Mouse (Mus musculus) heart, adult 2 months (tissue): Measurements from ENCODE around the gene Tnnc1. TPM values are rescaled to one million over a fixed set of nuclear protein-coding genes. Genes with fewer than 3 reads are reported as not detected.

Source experiments
- DNase-seq, 2 experiments: peaks; one replicate each; pipeline ENCODE4 v3.0.0; 2021
- H3K27ac ChIP-seq: fragments of 200-600 bp; 2 replicates; pipeline ENCODE4 v1.8.1; 2022
- H3K27me3 ChIP-seq: fragments of 200-500 bp; 2 replicates; pipeline ENCODE4 v1.6.1; 2012; ENCODE audit warnings: mild to moderate bottlenecking, low read length, inconsistent platforms, mixed read lengths; ENCODE audit not compliant: control insufficient read depth, insufficient read depth
- H3K36me3 ChIP-seq: fragments of 200-500 bp; 2 replicates; pipeline ENCODE4 v1.6.1; 2012; ENCODE audit warnings: low read length, inconsistent platforms; ENCODE audit not compliant: control insufficient read depth, insufficient read depth
- H3K4me1 ChIP-seq: fragments of 200-500 bp; 2 replicates; pipeline ENCODE4 v1.6.1; 2011; ENCODE audit warnings: low read length; ENCODE audit not compliant: control insufficient read depth, insufficient read depth
- H3K4me3 ChIP-seq: fragments of 200-600 bp; 2 replicates; pipeline ENCODE4 v1.8.1; 2022
- H3K79me2 ChIP-seq: fragments of 200-500 bp; replicated peaks from 2 replicates; pipeline ENCODE4 v1.6.1; 2012; ENCODE audit warnings: mild to moderate bottlenecking, inconsistent platforms, low read length, moderate library complexity, mixed read lengths; ENCODE audit not compliant: control insufficient read depth, insufficient read depth
- H3K9ac ChIP-seq: fragments of 200-500 bp; 2 replicates; pipeline ENCODE4 v1.6.1; 2012; ENCODE audit warnings: low read depth, mild to moderate bottlenecking, control low read depth, inconsistent platforms, low read length, mixed read lengths
- CTCF ChIP-seq: fragments of 200-600 bp; IDR thresholded peaks from 2 replicates; pipeline ENCODE4 v1.8.1; 2022; ENCODE audit warnings: antibody characterized with exemption, mild to moderate bottlenecking, moderate library complexity
- EP300 ChIP-seq: fragments of 200-500 bp; IDR thresholded peaks from 2 replicates; pipeline ENCODE4 v1.6.1; 2011; ENCODE audit warnings: low read depth, low read length, control low read depth; ENCODE audit not compliant: insufficient read depth
- POLR2A ChIP-seq: fragments of 200-500 bp; IDR thresholded peaks from 2 replicates; pipeline ENCODE4 v1.6.1; 2011; ENCODE audit warnings: mild to moderate bottlenecking, low read depth, low read length, control low read depth; ENCODE audit not compliant: insufficient read depth
- WGBS: fragments of 180-500 bp; shearing (Covaris S2); methylation state at CpG from one replicate; pipeline ENCODE4 v1.1.7; 2018; 5-methylcytosine and 5-hydroxymethylcytosine counted together
- intact Hi-C: fragments of 180-260 bp; cut with DNase I; formaldehyde crosslinking; loops from one replicate; pipeline ENCODE4 v1.15.1; 2025
- polyA plus RNA-seq: library from polyadenylated mRNA; depleted of rRNA; stranded (reverse); fragments of >200 nt; gene quantifications from 2 replicates; pipeline ENCODE4 v1.2.3, GENCODE M21; 2012
- total RNA-seq, 2 experiments: library from RNA; stranded (reverse); gene quantifications; 2 replicates each; pipeline ENCODE4 v1.2.3; 2021

Gene Tnnc1
- total and polyA plus RNA-seq, 3 experiments = 4,851 to 5,508 (median 5,084) TPM

DNA sequence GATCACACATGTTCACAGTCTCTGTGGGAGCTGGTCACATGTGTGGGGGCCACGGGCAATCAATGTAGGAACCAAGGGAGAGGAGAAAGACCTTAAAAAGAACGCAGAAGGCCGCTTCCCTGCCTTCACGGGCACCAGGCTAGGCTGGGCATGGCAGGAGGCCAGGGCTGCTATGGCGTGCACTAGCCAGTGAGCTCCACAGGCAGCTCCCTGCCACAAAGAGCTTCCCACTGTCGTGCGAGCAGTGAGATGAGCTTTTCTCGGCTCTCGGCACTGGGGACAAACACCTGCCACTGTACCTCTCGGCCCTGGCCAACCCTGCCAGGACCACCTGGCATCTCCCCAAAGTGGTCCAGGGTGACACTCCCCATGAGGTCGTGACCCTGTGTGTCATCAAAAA, 36.7 kb upstream of the Tnnc1 start:
- Histone ChIP-seq H3K27ac (no peak overlapping the region; the same call in 1 of the 2 replicates), H3K4me1 (peaks cover 6% of the 10 kb centered on the region), H3K79me2 (no peaks in the 10 kb centered on the region), H3K4me3 (no peak overlapping the region), H3K36me3 (peaks cover 3% of the 10 kb centered on the region; the same call in 1 of the 2 replicates), H3K9ac (no peak overlapping the region), H3K27me3 (no peaks in the 10 kb centered on the region)
- TF ChIP-seq EP300 (no peak), CTCF (no peak), POLR2A (no peak)
- WGBS = 71% methylated on average over 11 of the region's 11 CpGs
- no peak for DNase-seq
- intact Hi-C loops = no loop called here

DNA sequence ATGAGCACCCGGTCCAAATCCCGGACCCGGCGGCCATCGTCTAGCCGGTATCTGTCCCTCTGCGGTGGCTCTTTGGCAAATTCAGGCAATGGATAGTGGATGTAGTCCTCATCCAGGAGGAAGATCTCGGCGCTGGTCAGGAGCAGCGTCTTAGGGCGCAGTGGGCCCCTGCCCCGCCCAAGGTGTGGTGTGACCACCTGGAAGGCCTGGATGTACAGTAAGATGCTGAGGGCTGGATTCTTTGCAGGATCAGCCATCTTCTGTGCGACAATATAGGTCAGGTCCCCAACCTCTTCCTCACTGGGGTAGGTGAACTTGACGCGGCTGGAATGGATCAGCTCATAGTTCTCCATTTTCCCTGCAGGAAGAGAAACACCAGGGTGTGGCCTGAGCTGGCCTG, 36.3 kb upstream of the Tnnc1 start:
- WGBS = 92% methylated on average over 15 of the region's 15 CpGs
- H3K9ac ChIP-seq = no peak overlapping the region
- no peak for TF ChIP-seq EP300
- no peak for TF ChIP-seq CTCF
- TF ChIP-seq POLR2A = no peak
- no peak overlapping the region; the same call in 1 of the 2 replicates for H3K27ac ChIP-seq
- H3K36me3 ChIP-seq = peaks cover 3% of the 10 kb centered on the region; the same call in 1 of the 2 replicates
- H3K4me1 ChIP-seq = peaks cover 6% of the 10 kb centered on the region
- no peak overlapping the region for H3K4me3 ChIP-seq
- H3K79me2 ChIP-seq = no peaks in the 10 kb centered on the region
- DNase-seq = no peak
- H3K27me3 ChIP-seq = no peaks in the 10 kb centered on the region
- intact Hi-C loops = no loop called here

GRCm38 (mm10) chr14:31172781-31173455, 35.2 kb upstream of the Tnnc1 start:
- H3K79me2 ChIP-seq = no peaks in the 10 kb centered on the region
- intact Hi-C loops = no loop called here
- 26% methylated on average over 18 of the region's 18 CpGs for WGBS
- H3K27ac ChIP-seq = no peak overlapping the region; the same call in 1 of the 2 replicates
- DNase-seq = peak in 1 of 2 experiments; percentile 64
- peaks cover 6% of the 10 kb centered on the region for H3K4me1 ChIP-seq
- H3K27me3 ChIP-seq = no peaks in the 10 kb centered on the region
- no peak overlapping the region for H3K4me3 ChIP-seq
- TF ChIP-seq POLR2A (no peak), EP300 (no peak), CTCF (no peak)
- peaks cover 3% of the 10 kb centered on the region; the same call in 1 of the 2 replicates for H3K36me3 ChIP-seq
- H3K9ac ChIP-seq = no peak overlapping the region

DNA sequence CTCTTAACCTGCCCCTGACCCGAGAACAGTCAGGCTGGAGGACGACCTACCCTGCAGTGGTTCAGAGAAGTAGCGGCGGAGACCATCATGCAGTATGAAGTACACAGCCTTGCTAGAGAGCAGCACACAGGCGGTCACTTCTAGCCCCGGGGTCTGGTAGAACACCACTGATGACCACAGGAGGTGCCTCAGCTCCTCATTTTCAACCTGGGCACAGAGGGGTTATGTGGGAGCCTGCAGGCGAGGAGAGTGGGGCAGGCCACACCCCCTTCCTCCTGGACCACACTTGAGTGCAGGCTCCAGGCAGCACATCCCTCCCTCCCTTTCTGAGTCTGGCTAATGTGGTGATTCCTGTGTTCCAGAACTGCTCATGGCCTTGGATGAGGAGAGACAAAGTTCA, 34.6 kb upstream of the Tnnc1 start:
- H3K27ac ChIP-seq = no peak overlapping the region; the same call in 1 of the 2 replicates
- DNase-seq = no peak
- no peak overlapping the region for H3K9ac ChIP-seq
- H3K4me3 ChIP-seq = no peak overlapping the region
- TF ChIP-seq POLR2A (no peak), EP300 (no peak), CTCF (no peak)
- peaks cover 3% of the 10 kb centered on the region; the same call in 1 of the 2 replicates for H3K36me3 ChIP-seq
- peaks cover 6% of the 10 kb centered on the region for H3K4me1 ChIP-seq
- H3K27me3 ChIP-seq = no peaks in the 10 kb centered on the region
- no peaks in the 10 kb centered on the region for H3K79me2 ChIP-seq
- WGBS = 65% methylated on average over 7 of the region's 7 CpGs
- intact Hi-C loops = no loop called here

GRCm38 (mm10) chr14:31177287-31177686, 30.8 kb upstream of the Tnnc1 start:
- no peak overlapping the region for H3K27ac ChIP-seq
- WGBS = 60% methylated on average over 16 of the region's 16 CpGs
- intact Hi-C loops = no loop called here

GRCm38 (mm10) chr14:31177715-31178114, 30.4 kb upstream of the Tnnc1 start:
- 78% methylated on average over 5 of the region's 5 CpGs for WGBS
- no peak for TF ChIP-seq POLR2A
- TF ChIP-seq EP300 = no peak
- no peak for TF ChIP-seq CTCF
- no peaks in the 10 kb centered on the region for H3K27me3 ChIP-seq
- H3K36me3 ChIP-seq = peaks cover 3% of the 10 kb centered on the region; the same call in 1 of the 2 replicates
- H3K27ac ChIP-seq = no peak overlapping the region
- H3K9ac ChIP-seq = no peak overlapping the region
- H3K79me2 ChIP-seq = no peaks in the 10 kb centered on the region
- H3K4me3 ChIP-seq = no peak overlapping the region
- intact Hi-C loops = no loop called here
- peaks cover 11% of the 10 kb centered on the region for H3K4me1 ChIP-seq
- no peak for DNase-seq

More at GRCm38 (mm10) chr14:31177287-31177686, 30.8 kb upstream of the Tnnc1 start:
- no peak for TF ChIP-seq EP300
- TF ChIP-seq CTCF = no peak
- TF ChIP-seq POLR2A = no peak
- Histone ChIP-seq H3K4me1 (peaks cover 9% of the 10 kb centered on the region), H3K79me2 (no peaks in the 10 kb centered on the region), H3K27me3 (no peaks in the 10 kb centered on the region), H3K4me3 (no peak overlapping the region), H3K36me3 (peaks cover 3% of the 10 kb centered on the region; the same call in 1 of the 2 replicates), H3K9ac (no peak overlapping the region)
- DNase-seq = no peak
